ENCODE assay signal across 10 mouse cellular contexts in the genomic region with DNA sequence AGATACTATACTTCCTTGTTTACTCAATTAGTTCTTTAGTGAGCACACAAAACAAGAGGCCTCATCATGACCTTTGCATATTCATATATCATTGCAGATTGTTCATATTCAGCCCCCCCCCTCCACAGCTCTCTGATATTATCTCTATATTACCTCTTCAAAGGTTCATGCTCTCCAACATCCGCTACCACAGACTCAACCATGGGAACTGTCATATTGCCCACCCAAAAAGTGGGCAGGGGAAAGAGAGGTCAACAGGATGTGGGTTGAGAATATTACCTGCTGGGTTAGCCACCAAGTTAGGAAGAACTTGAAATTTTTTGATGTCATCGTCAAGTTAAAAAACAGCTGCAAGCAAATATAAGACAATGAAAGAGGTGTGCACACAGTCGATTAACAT. TPM values are rescaled to one million over a fixed set of nuclear protein-coding genes. Genes with fewer than 3 reads are reported as not detected.
"Had no signal": no experiment of that assay in that cellular context is flagged by ENCODE, and none has a peak within 500 bp of the region (broad histone marks: within the 10 kb centered on the region; RNA-seq: fewer than 3 reads in every experiment).

No protein-coding gene starts in this region.

RNA-seq across cellular contexts. Expression of gene Art2b, which starts 29.9 kb away (rescaled TPM):
- total RNA-seq: midbrain, postnatal 0 days had no signal
- polyA plus RNA-seq: lung, embryonic 14.5 days; lung, embryonic 16.5 days; midbrain, embryonic 11.5 days; midbrain, embryonic 13.5 days; midbrain, embryonic 15.5 days; midbrain, postnatal 0 days; neural tube, embryonic 12.5 days; neural tube, embryonic 14.5 days; stomach, embryonic 14.5 days; stomach, embryonic 16.5 days had no signal
